Mouse (Mus musculus) left cerebral cortex, postnatal 25 days (tissue): Measurements from ENCODE around the gene Cd79b. TPM values are rescaled to one million over a fixed set of nuclear protein-coding genes. Genes with fewer than 3 reads are reported as not detected.

Experiments used
- total RNA-seq, 2 experiments: library from RNA; stranded (reverse); gene quantifications; 2 replicates each; pipeline ENCODE4 v1.2.3; 2021

Cd79b gene
- total RNA-seq, 2 experiments from 2014 or later: 0.32 TPM; not detected in 1

Other genes with a start within 250 kb of the Cd79b start
- 10 to 100 TPM; 18.0 to 18.6 TPM for gene Taco1, start 248.7 kb downstream of the Cd79b start, total RNA-seq
- 10 to 100 TPM; 25.1 to 29.5 TPM for gene Map3k3, start 230.1 kb downstream of the Cd79b start, total RNA-seq
- not detected for gene Gm10840, start 153.9 kb downstream of the Cd79b start, total RNA-seq
- 100 to 1,000 TPM; 101 to 103 TPM for gene Limd2, start 153.9 kb downstream of the Cd79b start, total RNA-seq
- gene Strada, start 112.6 kb downstream of the Cd79b start, total RNA-seq: 10 to 100 TPM; 24.8 to 25.5 TPM
- 10 to 100 TPM; 79.9 to 83.7 TPM for gene Ccdc47, start 98.4 kb downstream of the Cd79b start, total RNA-seq
- gene Ddx42, start 97.8 kb downstream of the Cd79b start, total RNA-seq: 10 to 100 TPM; 64.1 to 68.2 TPM
- 10 to 100 TPM; 28.6 to 29.3 TPM for gene Ftsj3, start 58.7 kb downstream of the Cd79b start, total RNA-seq
- gene Psmc5, start 58.6 kb downstream of the Cd79b start, total RNA-seq: 100 to 1,000 TPM; 177 to 191 TPM
- gene Smarcd2, start 41.8 kb downstream of the Cd79b start, total RNA-seq: 10 to 100 TPM; 13.2 to 15.8 TPM
- gene Tcam1, start 38.1 kb downstream of the Cd79b start, total RNA-seq: under 1 TPM; 0.18 to 0.34 TPM
- gene Gh, start 12.9 kb downstream of the Cd79b start, total RNA-seq: not detected
- gene Scn4a, start 38.5 kb upstream of the Cd79b start, total RNA-seq: not detected
- not detected for gene Prr29, start 50.7 kb upstream of the Cd79b start, total RNA-seq
- gene Icam2, start 73.3 kb upstream of the Cd79b start, total RNA-seq: 1 to 10 TPM; 2.6 to 3.7 TPM
- gene Ern1, start 173.1 kb upstream of the Cd79b start, total RNA-seq: 1 to 10 TPM; 8.4 to 9.8 TPM